Mouse (Mus musculus) megakaryocyte, embryonic 14.5 days (primary cell): ENCODE data around the gene Hoxd4.

Experiments
- FLI1 ChIP-seq: IDR thresholded peaks from 2 replicates; pipeline ENCODE4 v1.6.1; 2012; ENCODE audit warnings: low read length, inconsistent platforms, mixed read lengths
- GATA1 ChIP-seq: IDR thresholded peaks from 3 replicates; pipeline ENCODE4 v1.6.1; 2012; ENCODE audit warnings: mixed read lengths, low read length, inconsistent platforms, borderline replicate concordance

DNA sequence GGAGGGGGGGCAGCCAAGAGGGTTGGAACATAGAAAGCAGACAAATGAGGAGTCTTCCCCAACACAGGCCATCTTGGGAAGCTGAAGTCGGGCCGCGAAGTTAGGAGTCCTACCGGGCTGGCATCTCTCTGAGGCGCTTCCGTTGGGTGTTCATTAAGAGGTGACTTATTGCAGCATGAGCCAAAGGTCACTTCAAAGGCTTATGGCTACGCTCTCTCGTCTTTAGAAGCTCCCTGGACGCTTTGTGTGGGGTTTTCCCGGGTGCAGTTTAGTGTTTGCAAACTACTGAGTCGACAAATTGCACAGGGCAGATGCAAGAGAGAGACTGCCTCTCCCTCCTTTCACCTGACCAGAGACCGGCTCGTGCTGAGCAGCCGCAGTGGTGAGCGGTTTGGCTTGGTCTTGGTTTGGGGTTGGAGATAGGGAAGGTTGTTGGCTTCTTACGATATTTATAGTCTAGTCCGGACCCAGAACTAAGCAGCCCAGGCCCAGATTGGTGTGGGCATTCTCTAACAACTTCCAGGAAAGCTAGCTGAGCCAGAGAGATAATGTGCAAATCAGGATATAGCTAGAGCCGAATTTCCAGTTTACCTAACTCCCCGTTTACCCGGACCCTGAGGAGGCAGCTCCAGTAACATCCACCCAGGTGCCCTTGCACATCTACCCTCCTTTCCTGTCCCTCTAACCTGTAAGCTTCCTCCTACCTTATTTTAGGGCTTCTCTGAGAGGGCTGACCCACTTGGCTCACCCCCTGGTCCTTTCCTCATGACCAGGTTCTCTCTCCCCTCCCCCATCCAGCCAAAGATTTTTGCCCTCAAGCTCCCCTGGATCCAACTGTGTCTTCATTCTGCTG is 27.1 kb downstream of the Hoxd4 start:
- no peak for TF ChIP-seq GATA1
- no peak for TF ChIP-seq FLI1
